Mouse (Mus musculus): ENCODE measurements around the gene Kcnq5. TPM values are rescaled to one million over a fixed set of nuclear protein-coding genes. Genes with fewer than 3 reads are reported as not detected.

Kcnq5 gene
- polyA plus RNA-seq (2017; shearing (Covaris generic)), result 1 to 10 TPM; 3.4 to 5.6 TPM

DNA sequence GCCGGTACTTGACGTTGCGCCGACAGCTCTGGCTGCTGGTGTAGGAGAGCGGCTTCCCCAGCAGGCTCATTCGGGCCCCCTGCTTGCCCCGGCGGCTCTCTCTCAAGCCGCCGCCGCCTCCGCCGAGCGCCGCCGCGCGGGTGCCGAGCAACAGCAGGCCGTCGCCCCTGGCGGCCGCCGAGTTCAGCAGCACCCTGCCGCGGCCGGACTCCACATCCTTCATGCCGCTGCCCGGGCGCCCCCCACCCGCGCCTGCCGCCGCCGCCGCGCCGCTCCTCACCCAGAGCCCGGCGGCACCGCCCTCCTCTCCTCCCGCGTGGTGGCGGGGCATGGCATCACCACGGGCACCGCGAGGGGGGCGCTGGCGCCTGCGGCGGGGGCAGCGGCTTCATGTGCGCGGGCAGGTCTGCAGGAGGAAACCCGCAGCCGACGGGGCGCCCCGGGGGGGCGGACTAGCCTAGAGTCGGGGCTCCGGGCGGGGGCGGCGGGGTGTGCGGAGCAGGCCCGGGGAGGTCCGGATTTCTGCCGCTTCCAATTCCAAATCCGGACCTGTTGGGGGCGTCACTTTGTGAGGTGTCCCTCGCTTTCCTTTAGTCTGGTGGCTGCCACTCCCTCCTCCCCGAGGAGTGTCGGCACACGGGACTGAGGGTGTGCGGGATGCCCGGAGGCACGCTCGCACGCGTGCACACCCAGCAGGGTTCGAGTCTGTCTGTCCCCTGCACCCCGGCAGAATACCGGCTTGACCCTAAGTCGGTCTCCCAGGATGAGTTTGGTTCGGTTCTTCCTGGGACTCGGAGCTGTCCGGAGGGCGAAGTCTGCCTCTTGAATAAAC is at the start of gene Kcnq5:
Gene Kcnq5 (minus strand): TSS at position 692 of the 832 bp plus-strand sequence.
- ATAC-seq, result peak; percentile 50

DNA sequence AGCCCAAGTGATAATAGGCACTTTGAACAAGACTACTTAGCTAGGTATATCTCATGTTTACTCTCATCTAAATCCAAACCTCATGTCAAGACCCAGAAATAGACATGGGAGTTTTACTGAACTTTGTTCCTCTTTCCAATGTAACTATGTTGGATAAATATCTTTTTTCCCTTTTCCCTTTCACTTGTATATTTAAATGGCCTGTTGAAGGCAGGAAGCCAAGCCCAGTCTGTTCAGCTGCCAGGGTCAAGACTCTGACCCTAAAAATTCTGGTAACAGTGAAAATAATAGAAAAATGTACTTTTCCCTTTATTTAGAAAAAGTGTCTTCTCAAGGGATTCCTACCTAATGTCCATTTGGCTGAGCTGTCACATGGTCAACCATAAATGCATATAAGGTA is 18.0 kb upstream of the Kcnq5 start:
- ATAC-seq, result no peak

DNA sequence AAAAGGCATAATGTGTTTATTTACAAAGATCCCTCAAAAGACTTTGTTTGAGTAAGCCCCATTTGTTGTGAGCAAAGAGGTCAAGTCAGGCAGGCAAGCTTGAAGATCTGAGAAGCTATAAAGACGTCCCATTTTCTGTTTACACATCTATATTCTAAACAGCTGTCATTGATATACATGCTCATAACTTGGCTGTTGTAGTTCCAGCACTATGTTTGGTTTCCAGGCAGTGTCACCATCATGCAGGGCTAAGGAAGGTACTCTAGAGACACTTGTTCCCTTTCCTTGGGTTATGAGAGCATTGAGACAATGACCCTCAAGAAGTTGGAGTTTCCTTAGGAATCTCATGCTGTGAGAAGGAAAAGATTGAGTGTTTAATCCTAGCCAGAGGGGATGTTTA is 17.6 kb upstream of the Kcnq5 start:
- ATAC-seq, result no peak

DNA sequence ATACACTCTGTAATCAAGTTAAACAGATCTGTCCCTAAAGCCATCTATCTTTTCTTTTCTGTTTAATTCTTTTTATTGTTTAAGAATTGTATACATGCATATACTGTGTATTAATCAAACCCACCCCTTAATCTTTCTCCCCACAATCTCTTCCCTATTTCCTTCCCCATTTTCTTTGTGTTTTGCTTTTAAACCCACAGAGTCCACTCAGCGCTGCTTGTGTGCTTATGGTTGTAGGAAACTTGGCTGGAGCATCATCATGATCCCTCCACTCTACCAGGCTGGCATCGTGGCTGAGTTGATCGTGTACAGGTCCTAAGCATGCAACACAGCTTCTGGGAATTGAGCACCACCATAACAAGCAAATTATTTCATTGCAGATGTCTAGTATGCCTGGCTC is 12.3 kb upstream of the Kcnq5 start:
- ATAC-seq, result no peak

DNA sequence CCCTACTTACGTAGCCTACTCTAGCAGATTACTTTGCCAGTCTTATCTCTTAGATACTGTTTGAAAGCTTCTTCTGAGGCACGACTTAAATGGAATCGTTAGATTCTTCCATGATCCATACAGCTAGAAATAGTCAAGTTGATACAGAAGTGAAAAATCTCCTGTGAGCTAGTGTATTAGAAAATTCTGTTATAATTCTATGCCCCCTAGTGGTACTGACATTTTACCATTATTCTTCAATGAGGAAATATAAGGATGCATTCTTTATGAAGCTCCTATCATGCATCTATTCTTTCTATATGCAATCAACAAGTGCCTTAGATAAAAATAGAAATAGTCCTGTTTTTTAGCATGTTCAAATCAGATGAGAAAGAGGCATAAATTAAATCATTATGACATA is 5.4 kb upstream of the Kcnq5 start:
- no peak for ATAC-seq

DNA sequence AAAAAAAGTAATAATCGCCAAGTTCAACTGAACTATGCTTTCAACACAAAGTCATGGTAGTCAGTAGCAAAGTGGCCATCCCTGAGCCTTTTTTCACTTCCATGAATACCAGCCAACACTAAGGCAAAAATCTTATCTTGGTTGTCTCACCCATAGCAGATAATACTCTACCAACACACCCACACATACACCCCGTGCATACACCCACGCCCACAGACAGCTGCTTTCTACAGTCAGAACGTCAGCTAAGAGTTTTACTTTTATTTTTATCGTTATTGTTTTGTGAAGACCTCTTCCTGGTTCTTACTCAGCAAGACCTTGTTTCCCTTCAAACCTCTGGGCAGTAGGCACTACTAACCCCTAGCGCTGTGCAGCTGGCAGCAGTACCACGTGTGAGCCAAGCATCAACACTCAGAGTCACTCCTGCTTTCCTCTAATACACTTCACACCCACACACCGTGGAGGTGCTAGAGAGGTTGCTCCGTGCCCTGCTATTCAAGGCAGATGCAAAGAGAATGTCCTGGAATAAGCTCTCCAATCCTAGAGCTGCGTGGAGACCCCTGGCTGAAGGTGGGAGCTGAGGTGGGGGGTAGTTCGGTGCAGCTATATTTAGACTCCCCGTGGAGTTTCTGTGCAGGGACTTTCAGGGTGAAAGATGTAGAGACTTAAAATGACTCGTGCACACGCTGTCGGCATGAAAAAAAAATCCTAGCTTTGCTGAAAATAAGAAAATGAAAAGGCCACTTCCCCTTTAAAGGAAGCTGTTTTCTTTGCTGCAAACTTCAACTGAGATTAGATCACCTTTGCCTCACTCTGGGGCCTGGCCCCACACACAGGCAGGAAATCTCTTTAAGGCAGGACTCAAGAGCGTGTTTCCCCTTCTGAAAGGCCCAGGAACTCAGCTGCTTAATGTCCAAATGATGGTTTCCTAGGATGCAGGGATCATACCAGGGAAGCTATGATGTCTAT is 1.4 kb upstream of the Kcnq5 start:
- peak; percentile 57 for ATAC-seq

DNA sequence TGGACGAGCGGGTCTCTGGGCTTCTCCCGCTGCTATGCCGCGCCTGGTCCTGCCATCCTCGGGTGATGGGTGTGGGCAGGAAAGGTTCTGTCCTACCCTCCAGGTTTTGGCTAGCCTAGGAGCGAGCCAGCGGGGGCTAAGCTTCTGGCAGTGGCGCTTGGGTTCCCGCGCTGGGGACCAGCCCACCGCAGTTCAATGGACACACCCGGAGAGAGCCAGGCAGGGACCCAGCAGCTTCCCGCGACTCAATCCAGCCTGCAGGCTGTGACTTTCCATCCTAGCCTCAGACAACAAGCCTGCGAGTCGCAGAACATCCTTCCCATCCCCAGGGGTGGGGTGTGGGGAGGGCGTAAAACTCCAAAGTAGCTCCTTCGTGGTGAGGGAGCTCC is 335 bp upstream of the Kcnq5 start:
- ATAC-seq, result no peak

DNA sequence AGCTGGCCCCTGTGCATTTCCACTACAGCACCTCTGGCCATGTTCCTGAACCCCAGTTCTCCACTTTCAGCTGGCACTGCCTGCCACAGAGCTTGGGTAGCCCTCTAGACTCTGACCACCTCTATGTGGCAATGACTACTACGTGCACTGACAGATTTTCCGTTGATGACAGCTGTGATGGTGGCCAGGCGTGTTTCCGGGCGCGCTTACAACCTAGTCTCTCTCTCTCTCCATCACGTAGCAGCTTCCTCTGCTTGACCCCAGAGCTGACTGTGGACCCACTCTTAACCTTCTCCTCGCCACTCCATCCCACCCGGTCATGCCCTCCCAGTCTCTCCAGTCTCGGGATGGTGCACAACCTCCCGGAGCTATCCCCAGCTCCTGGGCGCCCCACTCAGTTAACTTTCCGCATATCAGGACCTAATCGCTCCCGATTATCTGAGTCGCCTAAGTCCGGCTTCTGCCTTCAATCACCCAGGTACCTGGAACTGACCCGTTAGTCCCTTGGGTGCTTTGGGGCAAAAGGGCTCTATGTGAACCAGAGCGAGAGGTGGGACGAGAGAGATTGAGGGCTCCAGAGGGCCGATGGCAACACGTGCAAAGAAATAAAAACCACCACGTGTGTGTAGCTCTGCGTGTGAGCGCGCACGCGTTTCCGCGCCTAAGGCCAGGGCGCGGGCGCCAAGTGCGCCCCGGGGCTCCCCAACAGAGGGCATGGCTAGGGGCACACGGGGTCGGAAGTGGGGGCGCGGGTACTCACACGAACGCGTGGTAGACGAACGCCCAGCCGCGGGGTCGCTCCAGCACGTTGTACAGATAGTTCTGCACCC is 1.1 kb downstream of the Kcnq5 start:
- ATAC-seq, result peak; percentile 40

DNA sequence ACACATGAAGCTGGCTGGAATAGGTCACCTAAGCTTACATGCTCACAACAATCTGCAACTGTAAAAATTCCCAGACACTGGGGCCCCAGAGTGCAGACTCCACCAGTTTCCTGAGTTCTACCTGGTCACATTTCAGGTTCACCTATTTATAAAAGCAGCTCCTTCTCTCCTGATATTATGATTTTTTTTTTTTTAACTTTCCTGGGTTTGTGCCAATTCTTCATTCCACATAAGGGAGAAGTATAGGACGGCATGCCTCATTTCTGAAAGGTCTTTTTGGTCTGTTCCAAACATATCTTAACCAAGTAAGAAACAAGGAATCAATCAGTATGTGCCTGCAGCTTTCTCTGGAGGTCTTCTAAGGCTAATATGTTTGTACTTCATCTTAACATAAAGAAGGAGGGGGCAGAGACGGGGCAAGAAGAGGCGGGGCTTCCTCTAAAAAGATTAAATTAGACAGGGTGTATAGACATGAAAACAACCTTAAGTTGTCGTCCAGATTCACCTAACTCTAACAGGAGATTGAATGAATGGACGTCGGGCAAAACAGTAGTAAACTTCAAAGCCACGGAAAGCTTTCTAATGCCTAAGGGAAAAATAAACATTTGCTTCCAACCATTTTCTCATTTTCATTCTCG is 2.0 kb downstream of the Kcnq5 start:
- ATAC-seq, result no peak

DNA sequence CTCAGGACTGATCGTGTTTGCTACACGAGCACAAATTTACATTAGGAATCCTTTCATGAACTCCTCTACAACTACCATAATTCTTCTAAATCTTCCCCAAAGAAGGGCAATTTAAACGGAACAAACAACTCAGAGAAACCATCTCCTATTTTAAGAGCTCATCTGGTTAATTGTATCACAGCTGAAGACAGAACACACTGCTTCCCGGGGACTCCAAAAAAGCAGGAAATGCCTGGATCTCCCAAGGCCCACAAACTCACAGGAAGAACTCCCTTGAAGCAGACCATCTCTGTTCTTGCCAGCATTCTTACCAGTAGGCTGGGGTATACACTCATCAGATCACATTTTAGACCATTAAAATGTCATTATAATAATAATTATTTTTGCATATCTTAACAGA is 3.7 kb downstream of the Kcnq5 start:
- no peak for ATAC-seq

DNA sequence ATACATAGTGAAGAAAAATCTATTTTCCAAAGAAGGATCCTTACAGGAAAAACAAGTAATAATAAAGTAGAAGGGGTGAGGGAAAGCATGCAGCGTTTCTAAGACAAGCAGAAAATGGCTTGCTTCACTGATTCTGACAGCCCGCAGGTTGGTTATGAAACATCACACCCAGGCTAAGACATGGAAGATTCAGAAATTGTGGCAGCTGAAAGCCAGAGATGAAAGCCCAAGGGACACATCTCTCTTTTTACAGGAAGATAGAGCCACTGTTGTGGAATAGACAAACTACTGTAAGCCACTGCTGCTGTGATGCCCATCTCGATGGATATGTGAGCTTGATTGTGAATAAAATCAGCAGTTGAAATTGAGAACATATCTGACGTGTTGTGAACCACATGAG is 20.9 kb downstream of the Kcnq5 start:
- no peak for ATAC-seq

DNA sequence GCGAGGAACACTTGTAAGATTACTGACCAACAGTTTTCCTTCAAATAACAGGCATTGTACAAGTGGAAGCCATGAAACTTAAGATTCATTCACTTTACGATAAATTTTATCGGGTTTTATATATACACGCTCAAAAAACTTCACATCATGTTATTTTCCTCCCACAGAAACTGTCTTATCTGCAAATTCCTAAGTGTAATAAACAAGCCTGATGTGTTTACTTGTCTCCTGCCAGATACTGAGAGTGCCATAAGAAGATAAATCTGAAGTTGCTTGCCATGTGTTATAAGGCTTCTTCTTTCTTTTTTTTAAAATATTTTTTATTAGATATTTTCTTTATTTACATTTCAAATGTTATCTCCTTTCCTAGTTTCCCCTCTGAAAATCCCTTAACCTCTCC is 34.6 kb downstream of the Kcnq5 start:
- no peak for ATAC-seq

DNA sequence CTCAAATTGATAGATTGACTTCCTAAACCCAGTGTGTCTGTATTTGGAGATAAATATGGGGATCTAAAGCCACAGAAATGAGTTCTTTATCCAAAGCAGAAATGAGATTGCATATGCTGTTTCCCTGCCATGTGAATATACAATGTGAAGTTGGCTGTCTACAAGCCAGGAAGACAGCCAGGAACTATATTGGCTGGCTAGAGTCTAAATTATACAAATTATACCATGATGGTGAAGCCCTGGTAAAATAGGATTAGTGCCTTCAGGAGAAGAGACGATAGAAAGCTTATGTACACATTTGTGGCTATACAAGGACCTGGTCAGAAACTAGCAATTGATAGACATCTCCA is 38.5 kb downstream of the Kcnq5 start:
- no peak for ATAC-seq

DNA sequence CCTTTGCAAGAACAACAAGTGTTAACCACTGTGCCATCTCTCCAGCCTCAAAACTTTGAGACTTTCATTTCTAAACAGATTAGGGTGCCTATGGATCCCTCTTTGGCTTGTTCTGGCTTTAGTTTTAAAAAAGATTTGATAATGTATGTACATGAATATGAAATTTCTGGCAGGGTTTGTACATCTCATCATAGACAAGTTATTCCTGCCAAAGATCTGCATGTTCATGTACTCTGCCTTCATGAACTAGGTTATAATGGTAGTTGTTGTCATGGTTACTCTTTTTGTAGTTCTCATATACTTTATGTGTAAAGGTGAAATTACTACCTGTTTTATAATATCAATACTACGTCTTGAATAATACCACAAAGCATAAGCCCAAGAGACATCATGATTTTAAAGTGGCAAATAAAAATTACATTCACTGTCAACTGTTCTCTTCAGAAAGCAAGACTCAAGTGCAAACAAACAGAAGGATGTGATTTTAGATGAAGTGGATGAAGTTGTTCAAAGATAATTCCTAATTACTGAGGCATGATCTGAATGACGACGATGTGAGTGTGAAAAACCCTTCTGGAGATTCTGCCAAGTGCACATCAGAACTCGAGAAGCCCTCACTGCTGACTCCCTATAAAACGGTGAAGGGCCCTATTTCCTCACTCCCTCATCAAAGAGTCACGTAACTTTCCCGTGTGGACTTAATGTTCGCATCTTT is 39.0 kb downstream of the Kcnq5 start:
- ATAC-seq, result no peak

DNA sequence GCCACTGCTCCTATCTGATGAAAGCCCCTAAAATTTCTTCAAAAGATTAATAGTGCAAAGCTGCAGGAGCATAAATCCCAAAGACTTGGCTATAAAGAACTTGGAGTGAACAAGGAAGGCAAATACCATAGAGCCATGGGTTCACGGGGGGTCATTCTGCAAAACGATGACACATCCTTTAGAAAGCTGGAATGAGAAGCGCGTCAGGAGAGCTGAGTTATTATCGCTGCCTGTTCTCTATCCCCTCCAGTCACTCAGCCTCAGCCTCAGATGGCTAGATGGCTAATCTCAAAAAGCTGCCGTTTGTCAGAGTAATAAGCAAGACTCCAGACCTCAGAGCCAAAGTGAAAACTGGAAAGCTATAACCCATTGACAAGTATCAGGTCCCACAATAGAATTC is 42.5 kb downstream of the Kcnq5 start:
- ATAC-seq, result no peak

DNA sequence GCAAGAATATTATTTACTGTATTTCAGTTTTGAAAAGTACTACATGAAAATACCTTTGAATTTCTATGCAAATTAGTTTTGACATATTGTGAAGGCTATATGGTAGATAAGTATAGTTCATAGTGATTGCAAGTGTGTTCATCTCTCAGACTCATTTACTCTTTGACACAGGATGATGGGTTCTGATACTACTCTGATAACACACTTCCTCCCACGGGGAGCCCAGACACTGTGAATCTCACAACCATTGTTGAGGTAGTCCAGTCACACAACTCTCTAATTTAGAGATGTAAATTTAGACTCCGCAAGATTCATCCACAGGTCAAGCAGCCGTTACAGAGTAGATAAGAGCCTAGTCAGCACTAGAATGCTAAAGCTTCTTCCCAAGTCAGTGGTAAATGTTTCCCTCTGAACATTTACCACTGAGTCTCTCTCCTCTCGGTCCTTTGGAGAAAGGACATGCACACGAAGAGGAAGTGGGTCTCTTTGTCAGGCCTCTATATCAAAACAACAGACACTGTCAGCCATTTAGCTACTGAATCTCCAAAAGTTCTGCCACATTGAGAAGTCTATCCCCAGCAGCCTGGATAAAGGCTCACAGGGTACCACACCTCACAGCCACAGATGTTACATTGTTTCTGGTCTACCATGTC is 65.5 kb downstream of the Kcnq5 start:
- ATAC-seq, result peak; percentile 75

DNA sequence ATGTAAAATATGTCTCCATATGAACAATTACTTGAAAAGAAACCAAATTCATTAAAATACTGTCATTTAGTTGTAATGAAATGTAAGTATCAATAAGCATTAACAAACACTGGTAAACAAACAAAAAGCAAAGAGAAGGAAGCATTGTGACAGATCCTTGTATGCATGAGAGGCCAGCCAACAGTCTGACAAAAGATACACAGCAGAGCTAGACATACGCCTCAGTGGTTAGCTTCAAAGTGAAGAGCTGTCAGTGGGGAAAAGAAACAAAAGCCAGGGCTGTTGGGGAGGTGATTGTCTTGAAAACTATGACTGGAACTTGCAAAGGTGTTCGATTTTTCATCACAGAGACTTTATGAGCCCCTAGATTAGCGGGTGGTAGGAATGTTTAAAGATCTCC is 78.0 kb downstream of the Kcnq5 start:
- ATAC-seq, result no peak

DNA sequence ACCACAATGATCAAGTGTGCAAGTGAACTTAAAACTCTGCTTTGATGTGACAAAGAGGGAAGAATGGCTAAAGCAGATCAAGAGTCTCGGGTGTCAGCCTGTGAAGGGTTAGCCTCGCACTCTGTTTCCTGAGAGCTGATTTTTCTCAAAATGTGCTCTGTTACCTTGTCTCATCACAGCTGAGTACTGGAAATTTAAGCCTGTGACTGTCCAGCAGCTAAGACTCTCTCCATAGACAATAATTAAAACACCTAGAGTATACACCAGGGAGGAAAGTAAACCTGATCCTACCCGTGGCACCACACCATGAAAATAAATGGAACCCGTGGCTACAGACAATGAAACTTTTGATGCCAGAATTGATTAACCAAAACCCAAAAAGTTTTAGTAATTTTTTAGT is 90.9 kb downstream of the Kcnq5 start:
- ATAC-seq, result no peak

DNA sequence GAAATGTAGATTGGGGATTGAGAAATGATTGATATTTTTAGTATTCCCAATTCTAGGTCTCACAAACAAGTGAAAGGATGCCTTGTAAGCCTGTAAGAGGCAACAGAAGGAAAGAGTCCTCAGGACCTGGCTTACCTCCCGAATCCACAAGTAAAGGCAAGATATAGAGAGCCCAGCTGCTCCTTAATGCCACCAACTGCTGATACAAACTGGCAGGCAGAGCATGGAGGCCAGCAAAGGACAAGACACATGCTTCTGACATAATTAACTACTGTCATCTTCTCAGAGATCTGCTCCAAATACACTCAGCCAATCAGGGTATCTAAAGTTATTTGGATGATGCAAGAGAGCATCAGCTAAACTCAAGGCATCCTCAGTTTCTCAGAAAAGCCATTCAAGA is 93.3 kb downstream of the Kcnq5 start:
- no peak for ATAC-seq

DNA sequence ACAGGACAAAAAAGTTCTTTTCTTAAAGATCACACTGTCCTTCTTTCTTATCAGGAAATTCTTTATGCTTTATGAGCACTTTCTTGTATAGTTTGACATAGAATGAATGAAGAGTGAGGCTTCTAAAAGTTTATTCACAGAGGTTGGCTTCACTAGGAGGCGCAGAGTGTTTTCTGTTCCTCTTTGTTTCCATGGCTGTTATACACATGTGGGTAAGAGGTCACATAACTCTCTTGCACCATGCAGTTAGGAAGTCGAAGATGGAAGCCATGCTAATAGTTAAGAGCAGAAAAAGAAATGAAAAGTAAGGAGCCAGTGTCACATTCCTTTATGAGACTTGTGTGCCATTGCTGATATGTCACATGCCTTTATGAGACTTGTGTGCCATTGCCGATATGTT is 105.3 kb downstream of the Kcnq5 start:
- no peak for ATAC-seq

DNA sequence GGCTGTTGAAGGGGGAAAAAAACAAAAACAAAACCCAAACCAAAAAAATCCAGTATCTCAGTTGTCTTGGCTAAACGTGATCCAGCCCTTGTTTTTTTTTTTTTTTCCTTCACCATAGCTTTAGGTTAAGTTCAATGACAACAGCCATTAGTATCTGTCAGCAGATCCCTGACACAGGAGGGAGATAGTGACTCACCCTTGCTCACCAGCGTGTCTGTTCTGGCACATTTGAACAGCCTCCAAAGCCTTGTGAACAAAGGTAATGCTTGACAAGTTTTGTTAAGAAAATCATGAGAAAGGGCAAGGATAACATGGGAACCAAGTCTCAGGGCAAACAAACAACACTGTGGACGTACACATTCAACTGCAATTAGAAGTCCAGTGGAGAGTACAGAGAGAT is 123.2 kb downstream of the Kcnq5 start:
- ATAC-seq, result no peak

All from activated CD4-positive, CD25-positive, alpha-beta regulatory T cell, adult 4 months (primary cell).